8 mouse cellular contexts compared by ENCODE assay signal in the genomic region with DNA sequence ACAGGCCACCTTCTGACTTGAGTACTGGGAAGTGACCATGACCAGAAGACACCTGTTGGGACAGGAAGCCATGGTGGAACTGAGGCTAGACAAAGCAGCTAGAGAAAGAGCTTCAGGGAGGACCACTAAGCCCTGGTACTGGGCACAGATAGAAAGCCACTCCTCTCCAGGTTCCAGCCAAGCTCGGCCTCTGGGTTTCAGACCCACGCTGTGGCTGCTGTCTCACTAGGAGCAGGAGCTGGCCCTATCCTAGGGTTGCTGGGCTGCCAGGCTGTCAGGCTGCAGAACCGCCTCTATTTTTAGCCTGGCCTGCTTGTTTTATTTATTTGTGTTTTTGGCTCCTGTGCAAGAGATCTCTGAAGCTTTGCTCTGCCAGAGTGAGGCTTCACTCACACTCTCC.
DNase-seq lines count a peak whose midpoint lies in the region; ATAC-seq and TF ChIP-seq lines count a peak whose summit lies in the region.

No protein-coding gene starts in this region.

- no peaks in the 10 kb centered on the region for H3K36me3 ChIP-seq in hindbrain, embryonic 10.5 days
- no peaks in the 10 kb centered on the region for H3K36me3 ChIP-seq in hindbrain, embryonic 11.5 days (ENCODE audit: control insufficient read depth, insufficient read depth, low read length)
- no peaks in the 10 kb centered on the region for H3K36me3 ChIP-seq in thymus, adult 2 months (ENCODE audit: control insufficient read depth, insufficient read depth, low read length)
- no peaks in the 10 kb centered on the region for H3K36me3 ChIP-seq in liver, embryonic 12.5 days

- H3K9ac ChIP-seq in hindbrain, embryonic 11.5 days (ENCODE audit: low read depth, low read length): no peak overlapping the region
- no peak overlapping the region for H3K9ac ChIP-seq in liver, embryonic 12.5 days

- WGBS in hindbrain, embryonic 10.5 days: 76% methylated on average over 3 of the region's 3 CpGs
- WGBS in hindbrain, embryonic 11.5 days: 85% methylated on average over 3 of the region's 3 CpGs
- 78% methylated on average over 3 of the region's 3 CpGs for WGBS in thymus, adult 2 months
- WGBS in liver, embryonic 12.5 days (ENCODE audit: insufficient replicate concordance): 60% methylated on average over 3 of the region's 3 CpGs

- H3K4me1 ChIP-seq in hindbrain, embryonic 10.5 days (replicated peaks): peaks cover 16% of the 10 kb centered on the region
- no peaks in the 10 kb centered on the region for H3K4me1 ChIP-seq in hindbrain, embryonic 11.5 days (replicated peaks; ENCODE audit: control insufficient read depth, insufficient read depth, low read length)
- H3K4me1 ChIP-seq in thymus, adult 2 months (replicated peaks; ENCODE audit: control insufficient read depth, insufficient read depth, low read length): peaks cover 5% of the 10 kb centered on the region
- no peaks in the 10 kb centered on the region for H3K4me1 ChIP-seq in liver, embryonic 12.5 days

- no peak for ATAC-seq in hindbrain, embryonic 11.5 days (ENCODE audit: low FRiP score)
- ATAC-seq in liver, embryonic 12.5 days: no peak

- no peak overlapping the region for H3K4me2 ChIP-seq in hindbrain, embryonic 11.5 days (replicated peaks; ENCODE audit: low read depth, low read length)
- no peak overlapping the region for H3K4me2 ChIP-seq in liver, embryonic 12.5 days

- no peak overlapping the region for H3K4me3 ChIP-seq in hindbrain, embryonic 10.5 days
- no peak overlapping the region for H3K4me3 ChIP-seq in hindbrain, embryonic 11.5 days (ENCODE audit: low read depth, low read length)
- H3K4me3 ChIP-seq in thymus, adult 2 months (ENCODE audit: control insufficient read depth, insufficient read depth, low read length): no peak overlapping the region
- no peak overlapping the region for H3K4me3 ChIP-seq in liver, embryonic 12.5 days

- TF ChIP-seq POLR2A in thymus, adult 2 months (IDR thresholded peaks at IDR 0.05; ENCODE audit: control insufficient read depth, extremely low read depth, insufficient read depth, low read length, poor library complexity): no peak

- TF ChIP-seq CTCF in thymus, adult 2 months (IDR thresholded peaks at IDR 0.05; ENCODE audit: borderline replicate concordance, control insufficient read depth, extremely low read depth, insufficient read depth, low read length, poor library complexity): no peak

- H3K27ac ChIP-seq in hindbrain, embryonic 10.5 days: 0 out of 2 replicates have a peak overlapping the region, but pooled peaks have one; percentile 35
- H3K27ac ChIP-seq in hindbrain, embryonic 11.5 days (ENCODE audit: low read depth, low read length): no peak overlapping the region
- no peak overlapping the region for H3K27ac ChIP-seq in thymus, adult 2 months (ENCODE audit: control insufficient read depth, insufficient read depth, low read length)
- no peak overlapping the region for H3K27ac ChIP-seq in liver, embryonic 12.5 days

- DNase-seq in hindbrain, embryonic 10.5 days (ENCODE audit: low spot score): no peak
- DNase-seq in hindbrain, embryonic 11.5 days (ENCODE audit: low spot score): no peak
- DNase-seq in cerebellum, adult 11-12 months: peak; percentile 83
- peak; percentile 61 to 70 for DNase-seq in heart, adult 9 months (ENCODE audit: low spot score in 2 of 2)
- peak; percentile 82 for DNase-seq in lung, postnatal 10 days
- no peak for DNase-seq in thymus, adult 2 months
- DNase-seq in ovary, postnatal 10 days (ENCODE audit: low spot score): no peak

- H3K27me3 ChIP-seq in hindbrain, embryonic 10.5 days (ENCODE audit: insufficient read depth, poor library complexity, severe bottlenecking): 0 out of 2 replicates have a peak, but pooled peaks cover 9% of the 10 kb centered on the region
- no peaks in the 10 kb centered on the region for H3K27me3 ChIP-seq in hindbrain, embryonic 11.5 days (ENCODE audit: control insufficient read depth, insufficient read depth, low read length)
- H3K27me3 ChIP-seq in thymus, adult 2 months (ENCODE audit: control insufficient read depth, insufficient read depth, low read length): no peaks in the 10 kb centered on the region
- H3K27me3 ChIP-seq in liver, embryonic 12.5 days (replicated peaks): no peaks in the 10 kb centered on the region

- no peaks in the 10 kb centered on the region for H3K9me3 ChIP-seq in hindbrain, embryonic 10.5 days
- no peaks in the 10 kb centered on the region for H3K9me3 ChIP-seq in hindbrain, embryonic 11.5 days (ENCODE audit: control insufficient read depth, low read length)
- no peaks in the 10 kb centered on the region for H3K9me3 ChIP-seq in liver, embryonic 12.5 days (replicated peaks)

Comparison
In these comparisons a context has a peak if more than half of its experiments do, and no peak if none do; other contexts are left out.
1. DNase-seq: peak in cerebellum, adult 11-12 months (single experiment), heart, adult 9 months (2 of 2) and lung, postnatal 10 days (single experiment); none in hindbrain, embryonic 10.5 days (single experiment), hindbrain, embryonic 11.5 days (single experiment), thymus, adult 2 months (single experiment) and ovary, postnatal 10 days (single experiment).